Mouse (Mus musculus) cortical plate, adult 2 months (tissue): ENCODE results near the gene Kirrel3.

Source experiments
- CTCF ChIP-seq: fragments of 200-500 bp; IDR thresholded peaks from 2 replicates; pipeline ENCODE4 v1.5.1; 2011; ENCODE audit warnings: mild to moderate bottlenecking, control low read depth, low read length; ENCODE audit not compliant: insufficient read depth; ENCODE audit errors: extremely low read depth
- POLR2A ChIP-seq: fragments of 200-500 bp; IDR thresholded peaks from 2 replicates; pipeline ENCODE4 v1.6.1; 2011; ENCODE audit warnings: mild to moderate bottlenecking, low read length, control low read depth; ENCODE audit not compliant: insufficient read depth; ENCODE audit errors: extremely low read depth

- TF ChIP-seq POLR2A (no peak), CTCF (no peak)
These were observed 25.7 kb upstream of the Kirrel3 start for GRCm38 (mm10) chr9:34459968-34460367.
